Mouse (Mus musculus) G1E (cell line): ENCODE data around the gene Gabbr2.

Experiments used
- CTCF ChIP-seq: IDR thresholded peaks from 2 replicates; pipeline ENCODE4 v1.5.1; 2012; ENCODE audit warnings: low read depth, low read length, inconsistent platforms, mixed read lengths
- GATA1 ChIP-seq: IDR thresholded peaks from 2 replicates; pipeline ENCODE4 v1.6.1; 2012; ENCODE audit warnings: borderline replicate concordance, low read length, inconsistent platforms, mixed read lengths
- GATA2 ChIP-seq: IDR thresholded peaks from 2 replicates; pipeline ENCODE4 v1.6.1; 2012; ENCODE audit warnings: low read depth, low read length, inconsistent platforms, borderline replicate concordance
- POLR2AphosphoS5 ChIP-seq: IDR thresholded peaks from 2 replicates; pipeline ENCODE4 v1.6.1; 2012; ENCODE audit warnings: low read depth, low read length, inconsistent platforms; ENCODE audit not compliant: insufficient replicate concordance
- TAL1 ChIP-seq: conservative IDR thresholded peaks from 2 replicates; pipeline ENCODE4 v1.6.1; 2012; ENCODE audit warnings: low read depth, low read length, inconsistent platforms, mixed read lengths

- no peak for TF ChIP-seq CTCF
- TF ChIP-seq TAL1, result no peak
- no peak for TF ChIP-seq GATA1
- no peak for TF ChIP-seq POLR2AphosphoS5
- no peak for TF ChIP-seq GATA2
Measured at GRCm38 (mm10) chr4:46617408-46617807, 374.3 kb downstream of the Gabbr2 start.
